Mouse (Mus musculus) cortical plate, adult 2 months (tissue): ENCODE measurements around the gene Map7d1. TPM values are rescaled to one million over a fixed set of nuclear protein-coding genes. Genes with fewer than 3 reads are reported as not detected.

Source experiments
- H3K27ac ChIP-seq: fragments of 200-500 bp; 2 replicates; pipeline ENCODE4 v1.5.1; 2012; ENCODE audit warnings: low read length, control low read depth, inconsistent platforms; ENCODE audit not compliant: insufficient read depth
- H3K4me1 ChIP-seq: fragments of 200-500 bp; 2 replicates; pipeline ENCODE4 v1.6.1; 2011; ENCODE audit warnings: low read length; ENCODE audit not compliant: control insufficient read depth, insufficient read depth
- H3K4me3 ChIP-seq: fragments of 200-500 bp; 2 replicates; pipeline ENCODE4 v1.5.1; 2011; ENCODE audit warnings: mild to moderate bottlenecking, low read length, control low read depth; ENCODE audit not compliant: insufficient read depth
- CTCF ChIP-seq: fragments of 200-500 bp; IDR thresholded peaks from 2 replicates; pipeline ENCODE4 v1.5.1; 2011; ENCODE audit warnings: mild to moderate bottlenecking, control low read depth, low read length; ENCODE audit not compliant: insufficient read depth; ENCODE audit errors: extremely low read depth
- POLR2A ChIP-seq: fragments of 200-500 bp; IDR thresholded peaks from 2 replicates; pipeline ENCODE4 v1.6.1; 2011; ENCODE audit warnings: mild to moderate bottlenecking, low read length, control low read depth; ENCODE audit not compliant: insufficient read depth; ENCODE audit errors: extremely low read depth
- polyA plus RNA-seq: library from polyadenylated mRNA; depleted of rRNA; stranded (reverse); fragments of >200 nt; gene quantifications from 2 replicates; pipeline ENCODE4 v1.2.3, GENCODE M21; 2012

Gene Map7d1
- polyA plus RNA-seq, 1 experiment = 206 TPM

DNA sequence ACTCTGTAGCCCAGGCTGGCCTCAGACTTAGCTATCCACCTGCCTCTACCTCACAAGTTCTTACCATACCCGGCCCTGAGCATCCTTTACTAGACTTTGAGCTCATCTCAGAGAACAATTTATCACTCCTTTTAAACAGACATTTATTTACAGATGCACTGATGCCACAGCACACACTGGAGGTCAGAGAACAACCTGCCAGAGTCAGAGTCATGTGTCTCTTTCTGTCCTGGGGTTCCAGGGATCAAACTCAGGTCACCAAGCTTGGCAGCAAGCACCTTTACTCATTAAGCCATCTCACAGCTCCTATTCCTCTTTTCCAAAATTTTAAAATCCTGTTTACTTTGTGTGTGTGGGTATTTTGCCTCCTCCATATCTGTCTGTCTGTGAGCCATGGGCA is 50.8 kb downstream of the Map7d1 start:
- Histone ChIP-seq H3K4me3 (no peak overlapping the region), H3K4me1 (peaks cover 4% of the 10 kb centered on the region; the same call in 1 of the 2 replicates), H3K27ac (no peak overlapping the region)
- TF ChIP-seq CTCF (no peak), POLR2A (no peak)

DNA sequence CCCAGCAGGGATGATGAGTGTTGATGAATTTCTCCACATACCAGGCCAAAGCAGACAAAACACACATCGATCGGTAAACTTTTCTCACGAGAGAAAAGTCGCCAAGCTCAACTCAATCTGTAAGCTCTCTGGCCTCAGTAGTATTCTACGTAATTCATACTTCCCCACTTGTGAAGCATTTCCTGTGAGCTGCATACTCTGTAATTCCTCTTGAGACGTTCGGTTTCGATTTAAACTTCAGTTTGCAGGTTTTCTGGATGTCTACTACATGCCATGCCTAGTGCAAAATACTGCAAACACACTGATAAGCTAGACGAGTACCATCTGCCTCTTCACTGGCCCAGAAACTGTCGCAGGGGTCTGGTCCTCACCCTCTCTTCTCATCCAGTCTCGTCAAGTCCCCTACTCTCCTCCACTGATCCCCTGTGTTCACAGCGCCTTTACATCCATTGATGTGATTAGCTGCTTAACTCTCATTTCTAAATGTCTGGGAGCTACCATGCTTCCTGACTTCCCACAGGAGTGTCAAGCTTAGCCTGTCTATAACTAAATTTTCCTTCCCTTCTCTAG is 51.4 kb downstream of the Map7d1 start:
- TF ChIP-seq CTCF (no peak), POLR2A (no peak)
- H3K4me3 ChIP-seq = no peak overlapping the region

DNA sequence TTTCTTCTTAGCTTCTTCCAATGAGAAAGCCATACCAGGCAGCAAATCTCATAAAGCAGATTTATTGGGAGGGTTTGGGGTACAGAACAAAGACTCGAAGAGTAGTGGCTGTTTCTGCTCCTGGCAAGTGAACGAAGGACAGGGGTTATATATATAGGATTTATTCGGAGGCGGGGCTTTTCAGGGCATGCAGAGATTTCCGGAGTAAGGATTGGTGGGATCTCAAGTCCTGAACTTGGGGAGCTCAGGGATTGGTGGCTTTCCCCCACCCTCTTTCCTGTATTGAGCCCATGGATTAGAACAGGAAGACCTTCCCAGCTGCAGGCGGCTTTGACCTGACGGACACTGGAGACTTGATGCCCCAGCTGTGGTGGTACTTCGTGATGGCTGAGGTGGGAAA is 52.1 kb downstream of the Map7d1 start:
- Histone ChIP-seq H3K4me3 (no peak overlapping the region), H3K4me1 (peaks cover 7% of the 10 kb centered on the region), H3K27ac (no peak overlapping the region)
- TF ChIP-seq POLR2A (no peak), CTCF (no peak)

More for the DNA sequence above, 51.4 kb downstream of the Map7d1 start:
- Histone ChIP-seq H3K27ac (no peak overlapping the region), H3K4me1 (peaks cover 4% of the 10 kb centered on the region; the same call in 1 of the 2 replicates)

GRCm38 (mm10) chr4:126203336-126203895 is 52.7 kb downstream of the Map7d1 start:
- peaks cover 7% of the 10 kb centered on the region for H3K4me1 ChIP-seq
- peak overlapping the region; percentile 99 for H3K27ac ChIP-seq
- TF ChIP-seq CTCF = no peak
- TF ChIP-seq POLR2A = no peak
- H3K4me3 ChIP-seq = peak overlapping the region; percentile 71

DNA sequence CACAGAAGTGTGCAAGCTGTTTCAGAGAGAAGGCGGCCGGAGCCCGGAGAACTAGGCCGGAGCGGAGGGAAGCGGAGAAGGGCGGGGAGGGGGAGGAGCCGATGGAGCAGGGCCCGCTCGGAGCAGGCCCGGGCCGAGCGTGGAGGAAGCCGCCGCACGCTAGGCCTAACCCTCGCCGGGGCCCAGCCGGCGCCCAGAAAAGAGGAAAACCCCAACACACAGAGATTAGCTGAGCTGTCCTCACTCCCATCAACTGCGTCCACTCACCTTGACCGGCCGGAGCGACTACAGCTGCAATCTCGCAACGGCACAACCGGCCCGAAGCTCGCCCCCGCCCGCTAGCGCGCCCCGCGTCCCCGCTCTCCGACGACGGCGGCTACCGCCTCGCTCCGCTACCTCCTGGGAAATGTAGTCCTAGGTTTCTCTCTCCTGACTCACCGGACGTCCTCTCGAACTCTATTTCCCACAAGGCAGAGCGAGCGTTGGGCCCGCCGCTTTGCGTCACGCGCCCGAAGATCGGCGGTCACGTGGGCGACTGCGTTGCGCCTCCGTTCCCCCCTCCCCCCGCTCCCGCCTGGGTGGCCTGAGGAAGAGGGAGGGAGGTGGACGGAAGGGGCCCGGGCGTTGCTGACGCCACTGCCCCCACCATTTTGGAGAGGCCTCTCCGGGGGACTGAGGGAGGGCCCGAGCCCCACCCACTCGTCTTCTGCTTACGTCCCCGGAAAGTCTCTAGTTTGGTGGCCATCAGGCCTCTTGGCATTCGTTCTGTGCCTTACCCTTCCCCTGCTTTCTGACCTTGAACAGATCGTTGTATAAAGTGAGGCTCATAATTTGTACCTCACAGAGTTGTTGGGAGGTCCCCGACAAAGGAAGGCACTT is 53.6 kb downstream of the Map7d1 start, which contains the start of gene Thrap3:
Gene Thrap3 (minus strand): TSS at position 458 of the 879 bp plus-strand sequence.
- Histone ChIP-seq H3K4me3 (peak within 1 kb of the TSS; percentile 71), H3K27ac (peak within 1 kb of the TSS; percentile 99), H3K4me1 (peaks cover 7% of the 10 kb centered on the region)
- peak; percentile 79 for TF ChIP-seq POLR2A
- no peak for TF ChIP-seq CTCF

GRCm38 (mm10) chr4:126201514-126202302 is 54.4 kb downstream of the Map7d1 start:
- Histone ChIP-seq H3K4me1 (peaks cover 8% of the 10 kb centered on the region), H3K27ac (peak overlapping the region; percentile 94), H3K4me3 (peak overlapping the region; percentile 71)
- no peak for TF ChIP-seq POLR2A
- TF ChIP-seq CTCF = 0 out of 2 replicates have a peak, but pooled peaks have one; percentile 20

GRCm38 (mm10) chr4:126200656-126201055 is 55.5 kb downstream of the Map7d1 start:
- no peak overlapping the region for H3K27ac ChIP-seq
- no peak for TF ChIP-seq POLR2A
- no peak for TF ChIP-seq CTCF

GRCm38 (mm10) chr4:126200036-126200435 is 56.1 kb downstream of the Map7d1 start:
- Histone ChIP-seq H3K4me1 (peaks cover 11% of the 10 kb centered on the region), H3K27ac (no peak overlapping the region), H3K4me3 (no peak overlapping the region)
- TF ChIP-seq POLR2A (no peak), CTCF (no peak)

More at GRCm38 (mm10) chr4:126200656-126201055, 55.5 kb downstream of the Map7d1 start:
- H3K4me1 ChIP-seq = peaks cover 11% of the 10 kb centered on the region
- no peak overlapping the region for H3K4me3 ChIP-seq

GRCm38 (mm10) chr4:126199556-126199955 is 56.6 kb downstream of the Map7d1 start:
- no peak for TF ChIP-seq POLR2A
- no peak for TF ChIP-seq CTCF
- H3K4me1 ChIP-seq = peaks cover 11% of the 10 kb centered on the region
- H3K4me3 ChIP-seq = no peak overlapping the region
- no peak overlapping the region for H3K27ac ChIP-seq
